Mouse (Mus musculus) embryonic facial prominence, embryonic 15.5 days (tissue): Measurements from ENCODE around the gene Prima1. TPM values are rescaled to one million over a fixed set of nuclear protein-coding genes. Genes with fewer than 3 reads are reported as not detected.

ENCODE experiments used
- ATAC-seq: fragments of 200-750 bp; cut with Nextera tagmentation; 2 replicates; pipeline ENCODE4 v1.8.0; 2017; ENCODE audit warnings: low read depth, moderate TSS enrichment; ENCODE audit not compliant: insufficient number of reproducible peaks, low FRiP score, low TSS enrichment
- H3K27ac ChIP-seq: fragments of 300-500 bp; sonication (generic); replicated peaks from 2 replicates; pipeline ENCODE4 v1.5.1; 2015; ENCODE audit warnings: mild to moderate bottlenecking, inconsistent platforms
- H3K27me3 ChIP-seq: fragments of 300-500 bp; sonication (generic); 2 replicates; pipeline ENCODE4 v1.6.1; 2015; ENCODE audit warnings: inconsistent platforms
- H3K36me3 ChIP-seq: fragments of 300-500 bp; sonication (generic); 2 replicates; pipeline ENCODE4 v1.6.1; 2015; ENCODE audit warnings: mild to moderate bottlenecking, inconsistent platforms
- H3K4me1 ChIP-seq: fragments of 300-500 bp; sonication (generic); 2 replicates; pipeline ENCODE4 v1.6.1; 2015; ENCODE audit warnings: inconsistent platforms
- H3K4me2 ChIP-seq: fragments of 300-500 bp; sonication (generic); replicated peaks from 2 replicates; pipeline ENCODE4 v1.6.1; 2015; ENCODE audit warnings: mild to moderate bottlenecking, inconsistent platforms
- H3K4me3 ChIP-seq: fragments of 300-500 bp; sonication (generic); replicated peaks from 2 replicates; pipeline ENCODE4 v1.5.1; 2015; ENCODE audit warnings: mild to moderate bottlenecking, inconsistent platforms
- H3K9ac ChIP-seq: fragments of 300-500 bp; sonication (generic); 2 replicates; pipeline ENCODE4 v1.6.1; 2015; ENCODE audit warnings: inconsistent platforms
- H3K9me3 ChIP-seq: fragments of 300-500 bp; sonication (generic); replicated peaks from 2 replicates; pipeline ENCODE4 v1.6.1; 2016; ENCODE audit warnings: inconsistent platforms
- WGBS: fragments of 180-500 bp; shearing (Covaris S2); methylation state at CpG from one replicate; pipeline ENCODE4 v1.1.7; 2015; 5-methylcytosine and 5-hydroxymethylcytosine counted together
- polyA plus RNA-seq: library from polyadenylated mRNA; unstranded; fragments of >200 nt; fragmentation: Nextera tagmentation; extraction: Ambion mirVana; gene quantifications from 2 replicates; pipeline ENCODE4 v1.2.1, GENCODE M21; 2015

Gene Prima1
- polyA plus RNA-seq, 1 experiment from 2014 or later: 0.43 TPM

GRCm38 (mm10) chr12:103150247-103150646, 91.7 kb downstream of the Prima1 start:
- Histone ChIP-seq H3K27ac (no peak overlapping the region), H3K4me1 (no peaks in the 10 kb centered on the region), H3K4me2 (no peak overlapping the region), H3K27me3 (no peaks in the 10 kb centered on the region), H3K9ac (no peak overlapping the region), H3K36me3 (no peaks in the 10 kb centered on the region), H3K4me3 (no peak overlapping the region), H3K9me3 (no peaks in the 10 kb centered on the region)
- 71% methylated on average over 2 of the region's 2 CpGs for WGBS
- no peak for ATAC-seq

Other genes starting within 250 kb of the Prima1 start
- gene Fam181a, start 68.8 kb upstream of the Prima1 start, polyA plus RNA-seq: 0.20 TPM in 1 of 2 replicates, not detected in the other
- gene Asb2, start 113.9 kb upstream of the Prima1 start, polyA plus RNA-seq: 7.5 and 10.1 TPM in 2 replicates
- 12.2 and 13.7 TPM in 2 replicates for gene Otub2, start 146.5 kb upstream of the Prima1 start, polyA plus RNA-seq
- gene 9330161L09Rik, start 165.7 kb upstream of the Prima1 start, polyA plus RNA-seq: 0.28 and 0.49 TPM in 2 replicates
- 103 and 105 TPM in 2 replicates for gene Ddx24, start 183.7 kb upstream of the Prima1 start, polyA plus RNA-seq
- gene Ifi27, start 192.1 kb upstream of the Prima1 start, polyA plus RNA-seq: 72.9 and 77.5 TPM in 2 replicates
- 19.0 and 23.0 TPM in 2 replicates for gene Ifi27l2a, start 201.5 kb upstream of the Prima1 start, polyA plus RNA-seq
- 0.15 TPM in 1 of 2 replicates, not detected in the other for gene Ifi27l2b, start 215.1 kb upstream of the Prima1 start, polyA plus RNA-seq